Mouse (Mus musculus): ENCODE data around the gene Syap1. TPM values are rescaled to one million over a fixed set of nuclear protein-coding genes. Genes with fewer than 3 reads are reported as not detected.
A peak's percentile ranks its signal among the peaks of the same experiment; 100 is the strongest.

Syap1 gene
- 8.9 and 9.1 TPM in 2 replicates for polyA plus RNA-seq (2012; rRNA removed)

GRCm38 (mm10) chrX:162887931-162888511, at the start of gene Syap1:
Syap1 (minus strand) TSS chrX:162888447.
- peak; percentile 77 for DNase-seq
- WGBS, result 2% methylated on average over 31 of the region's 47 CpGs
- no peaks in the 10 kb centered on the region for H3K27me3 ChIP-seq (ENCODE audit: control insufficient read depth, insufficient read depth, low read length)
- no peaks in the 10 kb centered on the region for H3K36me3 ChIP-seq (ENCODE audit: control insufficient read depth, insufficient read depth, low read length)
- H3K27ac ChIP-seq (ENCODE audit: control insufficient read depth, insufficient read depth, low read length), result no peak within 1 kb of the TSS
- peak within 1 kb of the TSS; percentile 68 for H3K4me3 ChIP-seq (ENCODE audit: control insufficient read depth, insufficient read depth, low read length)
- peaks cover 4% of the 10 kb centered on the region for H3K4me1 ChIP-seq (replicated peaks; ENCODE audit: control insufficient read depth, insufficient read depth, low read length)
- TF ChIP-seq POLR2A (IDR thresholded peaks at IDR 0.05; ENCODE audit: control insufficient read depth, extremely low read depth, insufficient read depth, low read length, poor library complexity) (peak; percentile 19; the same call in 1 of the 2 replicates), CTCF (IDR thresholded peaks at IDR 0.05; ENCODE audit: borderline replicate concordance, control insufficient read depth, extremely low read depth, insufficient read depth, low read length, poor library complexity) (no peak)

- Histone ChIP-seq H3K36me3 (ENCODE audit: control insufficient read depth, insufficient read depth, low read length) (0 out of 2 replicates have a peak, but pooled peaks cover 6% of the 10 kb centered on the region), H3K27me3 (ENCODE audit: control insufficient read depth, insufficient read depth, low read length) (no peaks in the 10 kb centered on the region), H3K4me1 (replicated peaks; ENCODE audit: control insufficient read depth, insufficient read depth, low read length) (no peaks in the 10 kb centered on the region), H3K4me3 (ENCODE audit: control insufficient read depth, insufficient read depth, low read length) (no peak overlapping the region), H3K27ac (ENCODE audit: control insufficient read depth, insufficient read depth, low read length) (no peak overlapping the region)
- DNase-seq, result no peak
- no peak for TF ChIP-seq CTCF (IDR thresholded peaks at IDR 0.05; ENCODE audit: borderline replicate concordance, control insufficient read depth, extremely low read depth, insufficient read depth, low read length, poor library complexity)
- no peak for TF ChIP-seq POLR2A (IDR thresholded peaks at IDR 0.05; ENCODE audit: control insufficient read depth, extremely low read depth, insufficient read depth, low read length, poor library complexity)
- WGBS, result 100% methylated on average over 2 of the region's 2 CpGs
Observed at GRCm38 (mm10) chrX:162931467-162931866, 43.2 kb upstream of the Syap1 start.

- TF ChIP-seq POLR2A (IDR thresholded peaks at IDR 0.05; ENCODE audit: control insufficient read depth, extremely low read depth, insufficient read depth, low read length, poor library complexity) (no peak), CTCF (IDR thresholded peaks at IDR 0.05; ENCODE audit: borderline replicate concordance, control insufficient read depth, extremely low read depth, insufficient read depth, low read length, poor library complexity) (no peak)
- H3K4me1 ChIP-seq (replicated peaks; ENCODE audit: control insufficient read depth, insufficient read depth, low read length), result no peaks in the 10 kb centered on the region
- no peak overlapping the region for H3K27ac ChIP-seq (ENCODE audit: control insufficient read depth, insufficient read depth, low read length)
- 93% methylated on average over 8 of the region's 8 CpGs for WGBS
- peaks cover 4% of the 10 kb centered on the region; the same call in 1 of the 2 replicates for H3K36me3 ChIP-seq (ENCODE audit: control insufficient read depth, insufficient read depth, low read length)
- DNase-seq, result no peak
- H3K27me3 ChIP-seq (ENCODE audit: control insufficient read depth, insufficient read depth, low read length), result no peaks in the 10 kb centered on the region
- H3K4me3 ChIP-seq (ENCODE audit: control insufficient read depth, insufficient read depth, low read length), result no peak overlapping the region
Observed at GRCm38 (mm10) chrX:162921487-162922125, 33.4 kb upstream of the Syap1 start.

- H3K4me1 ChIP-seq (replicated peaks; ENCODE audit: control insufficient read depth, insufficient read depth, low read length), result no peaks in the 10 kb centered on the region
- TF ChIP-seq CTCF (IDR thresholded peaks at IDR 0.05; ENCODE audit: borderline replicate concordance, control insufficient read depth, extremely low read depth, insufficient read depth, low read length, poor library complexity) (no peak), POLR2A (IDR thresholded peaks at IDR 0.05; ENCODE audit: control insufficient read depth, extremely low read depth, insufficient read depth, low read length, poor library complexity) (no peak)
- H3K27me3 ChIP-seq (ENCODE audit: control insufficient read depth, insufficient read depth, low read length), result no peaks in the 10 kb centered on the region
- DNase-seq, result peak; percentile 56
- 23% methylated on average over 5 of the region's 5 CpGs for WGBS
- H3K27ac ChIP-seq (ENCODE audit: control insufficient read depth, insufficient read depth, low read length), result no peak overlapping the region
- H3K4me3 ChIP-seq (ENCODE audit: control insufficient read depth, insufficient read depth, low read length), result no peak overlapping the region
- peaks cover 9% of the 10 kb centered on the region for H3K36me3 ChIP-seq (ENCODE audit: control insufficient read depth, insufficient read depth, low read length)
Observed at GRCm38 (mm10) chrX:162915697-162916096, 27.4 kb upstream of the Syap1 start.

- Histone ChIP-seq H3K27ac (ENCODE audit: control insufficient read depth, insufficient read depth, low read length) (no peak overlapping the region), H3K27me3 (ENCODE audit: control insufficient read depth, insufficient read depth, low read length) (no peaks in the 10 kb centered on the region), H3K36me3 (ENCODE audit: control insufficient read depth, insufficient read depth, low read length) (peaks cover 20% of the 10 kb centered on the region), H3K4me1 (replicated peaks; ENCODE audit: control insufficient read depth, insufficient read depth, low read length) (no peaks in the 10 kb centered on the region), H3K4me3 (ENCODE audit: control insufficient read depth, insufficient read depth, low read length) (no peak overlapping the region)
- no peak for DNase-seq
- WGBS, result 97% methylated on average over 3 of the region's 3 CpGs
- TF ChIP-seq CTCF (IDR thresholded peaks at IDR 0.05; ENCODE audit: borderline replicate concordance, control insufficient read depth, extremely low read depth, insufficient read depth, low read length, poor library complexity) (no peak), POLR2A (IDR thresholded peaks at IDR 0.05; ENCODE audit: control insufficient read depth, extremely low read depth, insufficient read depth, low read length, poor library complexity) (no peak)
Observed at GRCm38 (mm10) chrX:162913651-162914050, 25.4 kb upstream of the Syap1 start.

- peaks cover 16% of the 10 kb centered on the region for H3K36me3 ChIP-seq (ENCODE audit: control insufficient read depth, insufficient read depth, low read length)
- no peaks in the 10 kb centered on the region for H3K4me1 ChIP-seq (replicated peaks; ENCODE audit: control insufficient read depth, insufficient read depth, low read length)
- 97% methylated on average over 3 of the region's 3 CpGs for WGBS
- no peaks in the 10 kb centered on the region for H3K27me3 ChIP-seq (ENCODE audit: control insufficient read depth, insufficient read depth, low read length)
- H3K4me3 ChIP-seq (ENCODE audit: control insufficient read depth, insufficient read depth, low read length), result no peak overlapping the region
- H3K27ac ChIP-seq (ENCODE audit: control insufficient read depth, insufficient read depth, low read length), result no peak overlapping the region
- no peak for DNase-seq
- no peak for TF ChIP-seq CTCF (IDR thresholded peaks at IDR 0.05; ENCODE audit: borderline replicate concordance, control insufficient read depth, extremely low read depth, insufficient read depth, low read length, poor library complexity)
- TF ChIP-seq POLR2A (IDR thresholded peaks at IDR 0.05; ENCODE audit: control insufficient read depth, extremely low read depth, insufficient read depth, low read length, poor library complexity), result no peak
Observed at GRCm38 (mm10) chrX:162907554-162907953, 19.3 kb upstream of the Syap1 start.

Measured in thymus, adult 2 months (tissue).